Mouse (Mus musculus) cerebellum, adult 11 months (tissue): ENCODE results near the gene Fam166a.
A peak's percentile ranks its signal among the peaks of the same experiment; 100 is the strongest.
"Not testable (repeated sequence)": the region's sequence is repeated elsewhere in the genome, so short reads cannot be mapped to it uniquely, and the experiment has no call there.

ENCODE experiments used
- DNase-seq: peaks from one replicate; pipeline ENCODE4 v3.0.0; 2022

Fam166a gene

GRCm38 (mm10) chr2:25246183-25247072, 27.9 kb downstream of the Fam166a start, which contains the start of gene AL732309.1:
AL732309.1 (minus strand) TSS chr2:25246863.
- DNase-seq = no peak

- DNase-seq = no peak
Observed at GRCm38 (mm10) chr2:25252331-25252730, 33.8 kb downstream of the Fam166a start.

- peak; percentile 77 for DNase-seq
Observed at GRCm38 (mm10) chr2:25255284-25255779, 36.8 kb downstream of the Fam166a start, which contains the start of gene Tmem203. Tmem203 (plus strand) TSS chr2:25255439.

GRCm38 (mm10) chr2:25256443-25257109, 38.0 kb downstream of the Fam166a start:
- DNase-seq = not testable (repeated sequence)

- DNase-seq = not testable (repeated sequence)
Observed at GRCm38 (mm10) chr2:25257250-25257649, 38.7 kb downstream of the Fam166a start.

- DNase-seq = no peak
Observed at GRCm38 (mm10) chr2:25258887-25259286, 40.3 kb downstream of the Fam166a start.

GRCm38 (mm10) chr2:25261870-25262269, 43.3 kb downstream of the Fam166a start:
- DNase-seq = no peak

- peak; percentile 95 for DNase-seq
Observed at GRCm38 (mm10) chr2:25262291-25262767, 43.8 kb downstream of the Fam166a start, which contains the start of gene Tprn. Tprn (plus strand) TSS chr2:25262618.

GRCm38 (mm10) chr2:25262795-25263622, 44.5 kb downstream of the Fam166a start:
- DNase-seq = peak; percentile 81

- DNase-seq = peak; percentile 44
Observed at GRCm38 (mm10) chr2:25263623-25264285, 45.2 kb downstream of the Fam166a start.

GRCm38 (mm10) chr2:25264286-25264660, 45.7 kb downstream of the Fam166a start:
- peak; percentile 45 for DNase-seq

GRCm38 (mm10) chr2:25264851-25265250, 46.3 kb downstream of the Fam166a start:
- peak; percentile 87 for DNase-seq

- peak; percentile 96 for DNase-seq
Observed at GRCm38 (mm10) chr2:25265897-25266656, 47.5 kb downstream of the Fam166a start.

GRCm38 (mm10) chr2:25266720-25267119, 48.2 kb downstream of the Fam166a start:
- peak; percentile 79 for DNase-seq

- DNase-seq = peak; percentile 55
Observed at GRCm38 (mm10) chr2:25267241-25267640, 48.7 kb downstream of the Fam166a start.

GRCm38 (mm10) chr2:25267746-25268309, 49.3 kb downstream of the Fam166a start:
- no peak for DNase-seq
